Mouse (Mus musculus): ENCODE measurements at regions not wholly inside any gene's neighbourhood (a gene's known extent, or its start where the extent isn't known, plus 50 kb on each side); places are given as distances from the start of the nearest gene placed in this dataset.

DNA sequence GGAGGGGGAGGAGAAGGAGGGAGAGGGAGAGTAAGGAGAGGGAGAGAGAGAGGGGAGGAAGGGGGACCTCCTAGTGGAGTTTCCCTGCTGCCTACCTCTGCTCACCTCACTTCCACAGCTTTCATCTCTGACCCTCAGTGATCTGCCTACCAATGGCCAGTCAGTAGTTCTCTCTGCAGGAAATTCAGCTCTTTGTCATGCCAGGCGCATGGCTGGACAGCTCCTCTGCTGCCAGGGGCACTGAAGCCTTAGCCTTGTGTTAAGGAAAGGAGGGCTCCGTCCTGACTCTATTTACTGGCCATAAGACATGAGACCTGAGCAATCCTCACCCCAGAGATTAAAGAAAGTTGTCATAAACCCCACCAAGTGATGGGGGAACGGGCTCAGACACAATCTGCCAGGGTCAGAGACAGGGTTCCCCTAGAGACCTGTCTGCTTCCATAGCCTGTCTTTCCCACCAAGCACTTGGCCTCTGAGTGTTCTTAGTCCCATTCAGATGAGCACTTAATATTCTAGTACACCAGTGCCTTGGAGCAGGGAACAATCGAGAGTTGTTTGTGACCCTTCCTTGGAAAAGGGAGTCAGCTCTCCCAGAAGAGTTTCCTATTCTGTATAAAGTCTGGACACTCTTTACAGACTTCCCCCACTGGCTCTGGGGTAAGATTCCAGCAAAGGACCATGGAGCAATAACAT lies 65.9 kb upstream of the Ppp2r5a start:
- H3K27ac ChIP-seq (ENCODE audit: insufficient read depth, low read depth, low read length): no peak overlapping the region
- H3K36me3 ChIP-seq (ENCODE audit: control insufficient read depth, insufficient read depth, low read length): no peaks in the 10 kb centered on the region
- WGBS: 75% methylated on average over 4 of the region's 4 CpGs
- DNase-seq: no peak
- peaks cover 10% of the 10 kb centered on the region; the same call in 1 of the 2 replicates for H3K4me1 ChIP-seq (ENCODE audit: control insufficient read depth, insufficient read depth, low read length)
- H3K27me3 ChIP-seq (replicated peaks; ENCODE audit: control insufficient read depth, insufficient read depth, low read length): no peaks in the 10 kb centered on the region
- TF ChIP-seq CTCF (conservative IDR thresholded peaks at IDR 0.05; ENCODE audit: insufficient read depth, insufficient read length, low read depth, low read length): no peak
- TF ChIP-seq POLR2A (IDR thresholded peaks at IDR 0.05; ENCODE audit: low read depth, low read length): no peak
- H3K4me3 ChIP-seq (ENCODE audit: insufficient read depth, low read depth, low read length): no peak overlapping the region

DNA sequence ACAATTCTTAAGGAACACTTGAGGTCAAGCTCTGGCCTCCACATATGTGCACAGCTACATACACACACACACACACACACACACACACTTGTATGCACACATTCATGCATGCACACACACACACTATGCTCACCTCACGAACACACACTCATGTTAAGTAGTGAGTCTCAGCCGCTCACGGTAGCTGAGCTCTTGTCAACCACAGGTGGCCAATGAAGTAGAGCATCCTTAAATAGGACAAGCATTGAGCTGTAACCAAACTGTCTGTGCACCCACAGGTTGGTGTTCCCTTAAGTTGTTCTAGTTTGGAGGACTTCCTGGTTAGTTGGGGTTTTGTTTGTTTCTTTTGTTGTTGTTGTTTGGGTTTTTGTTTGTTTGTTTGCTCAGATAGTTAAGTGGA lies 63.2 kb upstream of the Ppp2r5a start:
- 80% methylated on average over 3 of the region's 3 CpGs for WGBS
- Histone ChIP-seq H3K27me3 (replicated peaks; ENCODE audit: control insufficient read depth, insufficient read depth, low read length) (no peaks in the 10 kb centered on the region), H3K27ac (ENCODE audit: insufficient read depth, low read depth, low read length) (no peak overlapping the region), H3K4me1 (ENCODE audit: control insufficient read depth, insufficient read depth, low read length) (peaks cover 12% of the 10 kb centered on the region; the same call in 1 of the 2 replicates), H3K4me3 (ENCODE audit: insufficient read depth, low read depth, low read length) (no peak overlapping the region), H3K36me3 (ENCODE audit: control insufficient read depth, insufficient read depth, low read length) (no peaks in the 10 kb centered on the region)
- DNase-seq: no peak
- TF ChIP-seq POLR2A (IDR thresholded peaks at IDR 0.05; ENCODE audit: low read depth, low read length): no peak
- TF ChIP-seq CTCF (conservative IDR thresholded peaks at IDR 0.05; ENCODE audit: insufficient read depth, insufficient read length, low read depth, low read length): no peak

DNA sequence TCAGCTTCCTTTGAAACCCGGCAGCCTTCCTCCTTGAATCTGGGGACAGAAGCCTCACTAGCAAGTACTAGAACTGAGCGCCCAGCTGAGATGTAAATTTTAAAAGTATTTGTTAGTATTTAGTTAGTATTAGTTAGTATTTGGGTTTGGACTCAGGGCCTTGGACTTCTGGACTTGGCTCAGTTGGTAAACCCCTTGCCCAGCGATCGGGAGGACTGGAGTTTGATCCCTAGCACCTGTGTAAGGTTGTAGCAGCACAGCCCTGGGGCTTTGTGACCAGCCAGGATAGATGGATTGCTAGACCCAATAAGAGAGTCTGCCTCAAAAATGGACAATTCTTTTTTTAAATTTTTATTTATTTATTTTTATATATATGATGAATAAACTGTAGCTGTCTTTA lies 62.7 kb upstream of the Ppp2r5a start:
- peak; percentile 71 for DNase-seq
- no peak overlapping the region for H3K27ac ChIP-seq (ENCODE audit: insufficient read depth, low read depth, low read length)
- no peak overlapping the region for H3K4me3 ChIP-seq (ENCODE audit: insufficient read depth, low read depth, low read length)
- no peaks in the 10 kb centered on the region for H3K27me3 ChIP-seq (replicated peaks; ENCODE audit: control insufficient read depth, insufficient read depth, low read length)
- no peaks in the 10 kb centered on the region for H3K36me3 ChIP-seq (ENCODE audit: control insufficient read depth, insufficient read depth, low read length)
- H3K4me1 ChIP-seq (ENCODE audit: control insufficient read depth, insufficient read depth, low read length): peaks cover 12% of the 10 kb centered on the region; the same call in 1 of the 2 replicates
- WGBS: 64% methylated on average over 4 of the region's 4 CpGs
- TF ChIP-seq POLR2A (IDR thresholded peaks at IDR 0.05; ENCODE audit: low read depth, low read length): no peak
- TF ChIP-seq CTCF (conservative IDR thresholded peaks at IDR 0.05; ENCODE audit: insufficient read depth, insufficient read length, low read depth, low read length): no peak

DNA sequence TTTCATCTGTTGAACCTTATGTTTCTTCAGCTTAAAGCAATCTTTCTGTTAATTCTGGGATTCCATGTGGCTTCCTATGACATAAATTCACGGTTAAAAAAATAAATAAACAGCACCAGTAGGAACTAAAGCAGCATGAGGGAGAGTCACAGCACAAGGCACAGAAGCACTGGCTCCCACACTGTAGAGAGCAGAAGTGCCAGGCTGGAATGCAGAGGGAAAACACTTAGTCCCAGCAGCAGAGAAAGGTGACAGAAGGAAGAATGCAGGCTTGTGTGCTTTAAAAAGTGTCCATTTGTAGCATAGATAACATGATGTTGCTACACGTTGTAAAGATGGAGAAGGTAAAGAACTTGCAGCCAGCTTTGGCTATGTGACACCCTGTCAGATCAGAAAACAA lies 62.1 kb upstream of the Ppp2r5a start:
- Histone ChIP-seq H3K27ac (ENCODE audit: insufficient read depth, low read depth, low read length) (0 out of 2 replicates have a peak overlapping the region, but pooled peaks have one; percentile 3), H3K4me3 (ENCODE audit: insufficient read depth, low read depth, low read length) (no peak overlapping the region), H3K27me3 (replicated peaks; ENCODE audit: control insufficient read depth, insufficient read depth, low read length) (no peaks in the 10 kb centered on the region), H3K36me3 (ENCODE audit: control insufficient read depth, insufficient read depth, low read length) (no peaks in the 10 kb centered on the region), H3K4me1 (ENCODE audit: control insufficient read depth, insufficient read depth, low read length) (0 out of 2 replicates have a peak, but pooled peaks cover 7% of the 10 kb centered on the region)
- DNase-seq: no peak
- 42% methylated on average over 2 of the region's 2 CpGs for WGBS
- TF ChIP-seq POLR2A (IDR thresholded peaks at IDR 0.05; ENCODE audit: low read depth, low read length) (no peak), CTCF (conservative IDR thresholded peaks at IDR 0.05; ENCODE audit: insufficient read depth, insufficient read length, low read depth, low read length) (no peak)

DNA sequence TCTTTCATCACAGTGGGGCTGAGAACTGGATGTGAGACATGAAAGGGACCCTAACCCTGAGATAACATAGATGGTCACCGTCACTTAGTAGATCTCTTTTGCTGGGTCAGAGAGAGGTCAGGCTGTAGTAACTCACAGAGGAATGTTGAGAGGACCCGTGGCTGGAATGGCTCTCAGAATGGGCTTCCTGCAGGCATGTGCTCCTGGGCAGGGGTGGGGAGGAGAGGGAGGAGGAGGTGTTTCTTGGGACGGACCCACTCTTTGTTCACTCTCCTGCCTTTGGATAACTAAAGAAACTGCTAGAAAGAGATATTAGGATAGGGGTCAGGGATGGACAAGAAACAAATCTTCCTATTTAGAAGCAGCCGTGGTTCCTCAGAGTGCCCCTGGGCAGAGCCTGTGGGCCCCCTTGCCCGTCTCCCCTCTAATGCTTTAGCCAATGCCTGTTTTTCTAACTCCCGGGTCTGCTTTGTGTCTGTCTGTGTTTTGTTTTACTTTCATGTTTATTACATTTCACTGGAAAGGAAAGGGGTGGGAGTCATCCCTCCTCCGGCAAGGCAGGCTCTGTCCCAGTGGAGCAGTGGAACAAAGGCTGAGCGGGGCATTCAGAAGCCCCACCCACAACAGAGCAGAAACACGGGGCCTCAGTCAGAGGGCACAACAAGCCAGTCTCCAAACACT lies 58.9 kb upstream of the Ppp2r5a start:
- 0 out of 2 replicates have a peak, but pooled peaks cover 7% of the 10 kb centered on the region for H3K4me1 ChIP-seq (ENCODE audit: control insufficient read depth, insufficient read depth, low read length)
- DNase-seq: peak; percentile 69
- no peak overlapping the region for H3K4me3 ChIP-seq (ENCODE audit: insufficient read depth, low read depth, low read length)
- no peaks in the 10 kb centered on the region for H3K27me3 ChIP-seq (replicated peaks; ENCODE audit: control insufficient read depth, insufficient read depth, low read length)
- peak overlapping the region; percentile 21 for H3K27ac ChIP-seq (ENCODE audit: insufficient read depth, low read depth, low read length)
- 24% methylated on average over 9 of the region's 9 CpGs for WGBS
- no peaks in the 10 kb centered on the region for H3K36me3 ChIP-seq (ENCODE audit: control insufficient read depth, insufficient read depth, low read length)
- TF ChIP-seq CTCF (conservative IDR thresholded peaks at IDR 0.05; ENCODE audit: insufficient read depth, insufficient read length, low read depth, low read length): no peak
- TF ChIP-seq POLR2A (IDR thresholded peaks at IDR 0.05; ENCODE audit: low read depth, low read length): no peak

DNA sequence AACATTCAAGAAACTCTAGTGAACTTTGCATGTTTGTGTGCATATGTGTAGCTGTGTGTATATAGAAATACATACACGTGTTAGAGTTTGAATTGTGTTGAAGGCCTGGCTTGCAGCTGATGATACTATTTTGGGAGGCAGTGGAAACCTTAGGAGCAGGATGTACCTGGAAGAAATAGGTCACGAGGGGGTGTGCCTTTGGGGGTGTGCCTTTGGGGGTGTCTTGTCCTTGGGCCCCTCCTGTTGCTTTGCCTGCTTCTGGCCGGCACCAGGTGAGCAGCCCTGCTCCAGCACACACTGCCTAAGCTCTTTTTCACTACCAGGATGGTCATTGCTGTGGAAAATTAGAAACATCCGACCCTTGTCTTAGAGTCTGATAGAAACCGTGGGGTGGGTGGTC lies 56.0 kb upstream of the Ppp2r5a start:
- H3K36me3 ChIP-seq (ENCODE audit: control insufficient read depth, insufficient read depth, low read length): no peaks in the 10 kb centered on the region
- 0 out of 2 replicates have a peak, but pooled peaks cover 7% of the 10 kb centered on the region for H3K4me1 ChIP-seq (ENCODE audit: control insufficient read depth, insufficient read depth, low read length)
- TF ChIP-seq CTCF (conservative IDR thresholded peaks at IDR 0.05; ENCODE audit: insufficient read depth, insufficient read length, low read depth, low read length) (no peak), POLR2A (IDR thresholded peaks at IDR 0.05; ENCODE audit: low read depth, low read length) (no peak)
- no peak overlapping the region for H3K4me3 ChIP-seq (ENCODE audit: insufficient read depth, low read depth, low read length)
- WGBS: 75% methylated on average over 5 of the region's 5 CpGs
- no peak overlapping the region for H3K27ac ChIP-seq (ENCODE audit: insufficient read depth, low read depth, low read length)
- DNase-seq: no peak
- H3K27me3 ChIP-seq (replicated peaks; ENCODE audit: control insufficient read depth, insufficient read depth, low read length): no peaks in the 10 kb centered on the region

DNA sequence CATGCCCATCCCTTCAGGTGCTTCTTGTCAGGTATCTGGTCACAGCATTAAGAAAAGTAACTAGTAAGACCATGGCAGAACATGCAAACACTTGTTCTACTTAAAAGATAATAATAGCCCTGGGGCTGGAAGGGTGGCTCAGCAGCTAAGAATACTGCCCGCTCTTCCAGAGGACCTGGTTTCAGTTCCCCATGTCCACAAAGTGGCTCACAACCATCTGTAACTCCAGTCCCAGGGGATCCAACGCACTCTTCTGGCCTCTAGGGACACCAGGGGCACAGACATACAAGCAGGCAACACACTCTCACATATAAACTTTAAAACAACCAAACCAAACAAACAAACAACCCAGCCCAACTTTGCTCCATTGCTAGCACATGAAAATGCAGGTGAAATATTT lies 55.2 kb upstream of the Ppp2r5a start:
- Histone ChIP-seq H3K27ac (ENCODE audit: insufficient read depth, low read depth, low read length) (no peak overlapping the region), H3K4me3 (ENCODE audit: insufficient read depth, low read depth, low read length) (no peak overlapping the region), H3K36me3 (ENCODE audit: control insufficient read depth, insufficient read depth, low read length) (no peaks in the 10 kb centered on the region), H3K27me3 (replicated peaks; ENCODE audit: control insufficient read depth, insufficient read depth, low read length) (no peaks in the 10 kb centered on the region), H3K4me1 (ENCODE audit: control insufficient read depth, insufficient read depth, low read length) (0 out of 2 replicates have a peak, but pooled peaks cover 7% of the 10 kb centered on the region)
- 82% methylated on average over 2 of the region's 2 CpGs for WGBS
- TF ChIP-seq POLR2A (IDR thresholded peaks at IDR 0.05; ENCODE audit: low read depth, low read length): no peak
- no peak for TF ChIP-seq CTCF (conservative IDR thresholded peaks at IDR 0.05; ENCODE audit: insufficient read depth, insufficient read length, low read depth, low read length)
- DNase-seq: no peak

Data from kidney, adult 2 months (tissue).